Mouse (Mus musculus): ENCODE results near the gene Tfap2e. TPM values are rescaled to one million over a fixed set of nuclear protein-coding genes. Genes with fewer than 3 reads are reported as not detected.

Tfap2e gene
- not detected for polyA plus RNA-seq (2014; fragmentation: Illumina TruSeq; extraction: RNeasy Lipid Tissue Mini Kit (QIAGEN cat#74804); ENCODE audit: low replicate concordance)

DNA sequence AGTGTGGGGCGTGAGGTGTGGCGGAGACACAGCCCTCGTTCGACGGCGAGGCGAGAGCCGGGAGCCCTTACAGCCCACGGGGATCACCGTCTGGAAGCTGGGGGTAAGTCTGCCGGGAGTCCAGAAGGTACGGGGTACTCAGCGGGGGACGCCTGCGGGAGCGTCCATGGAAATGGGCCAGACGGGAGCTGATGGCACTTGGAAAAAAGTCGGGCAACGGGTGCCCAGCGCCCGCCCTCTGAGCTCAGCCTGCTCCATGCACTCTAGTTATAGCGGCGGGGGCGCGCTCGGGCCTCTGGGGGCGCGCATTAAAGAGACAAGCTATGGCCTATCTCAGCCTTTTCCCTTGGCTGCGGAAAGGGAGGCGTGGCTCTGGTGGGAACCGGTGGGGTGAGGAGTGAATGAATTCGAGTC lies at the start of gene Tfap2e:
Gene Tfap2e (minus strand): TSS at position 240 of the 414 bp plus-strand sequence.

DNA sequence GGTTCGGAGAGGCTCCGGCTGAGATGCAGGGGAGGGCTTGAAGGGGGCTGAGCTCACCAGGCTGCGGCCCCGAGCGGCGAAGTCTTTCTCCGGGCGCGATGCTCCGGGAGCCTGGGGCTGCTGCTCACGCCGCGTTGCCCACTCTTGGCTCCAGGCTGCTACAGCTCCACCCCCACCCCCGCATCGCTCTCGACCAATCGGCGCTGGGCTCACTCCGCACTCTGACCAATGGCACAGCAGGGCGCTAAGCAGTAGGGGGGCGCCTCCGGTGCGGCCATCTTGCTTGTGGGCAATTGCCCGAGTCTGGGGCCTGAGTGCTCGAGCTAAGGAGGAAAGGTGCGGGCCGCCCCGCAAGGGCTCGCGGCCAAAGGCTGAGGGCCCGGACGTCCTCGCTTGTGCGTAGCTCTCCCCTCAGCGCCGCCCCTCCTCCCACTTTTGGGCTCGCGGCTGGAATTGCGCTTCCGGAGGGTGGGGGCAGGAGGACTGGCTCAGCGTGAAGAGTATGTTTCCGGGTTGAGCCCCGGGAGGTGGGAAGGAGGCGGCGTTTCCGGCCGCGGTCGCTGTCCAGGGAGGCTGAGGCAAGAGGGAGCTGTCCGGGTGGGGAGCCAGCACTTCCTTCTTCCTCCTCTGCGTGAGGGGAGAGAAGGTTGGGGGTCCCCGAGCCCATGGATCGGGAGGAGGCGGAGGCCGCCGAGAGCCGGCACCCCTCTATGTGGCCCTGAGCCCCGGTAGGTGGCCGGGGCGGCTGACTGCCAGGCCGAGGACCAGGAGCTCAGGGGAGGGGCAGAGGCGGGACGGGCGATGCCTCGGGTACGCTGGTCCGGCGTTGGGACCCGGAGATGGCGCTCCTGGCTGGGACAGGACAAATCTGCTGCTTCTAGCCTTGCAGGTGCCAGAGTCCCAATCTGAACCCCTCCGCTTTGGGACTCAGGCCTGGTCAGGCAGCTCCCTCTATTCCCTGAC lies 17.5 kb upstream of the Tfap2e start, which contains the start of the genes Ncdn and AU040320:
Gene Ncdn (minus strand): TSS at position 171 of the 963 bp plus-strand sequence.
Gene AU040320 (plus strand): TSS at position 277 of the 963 bp plus-strand sequence.

DNA sequence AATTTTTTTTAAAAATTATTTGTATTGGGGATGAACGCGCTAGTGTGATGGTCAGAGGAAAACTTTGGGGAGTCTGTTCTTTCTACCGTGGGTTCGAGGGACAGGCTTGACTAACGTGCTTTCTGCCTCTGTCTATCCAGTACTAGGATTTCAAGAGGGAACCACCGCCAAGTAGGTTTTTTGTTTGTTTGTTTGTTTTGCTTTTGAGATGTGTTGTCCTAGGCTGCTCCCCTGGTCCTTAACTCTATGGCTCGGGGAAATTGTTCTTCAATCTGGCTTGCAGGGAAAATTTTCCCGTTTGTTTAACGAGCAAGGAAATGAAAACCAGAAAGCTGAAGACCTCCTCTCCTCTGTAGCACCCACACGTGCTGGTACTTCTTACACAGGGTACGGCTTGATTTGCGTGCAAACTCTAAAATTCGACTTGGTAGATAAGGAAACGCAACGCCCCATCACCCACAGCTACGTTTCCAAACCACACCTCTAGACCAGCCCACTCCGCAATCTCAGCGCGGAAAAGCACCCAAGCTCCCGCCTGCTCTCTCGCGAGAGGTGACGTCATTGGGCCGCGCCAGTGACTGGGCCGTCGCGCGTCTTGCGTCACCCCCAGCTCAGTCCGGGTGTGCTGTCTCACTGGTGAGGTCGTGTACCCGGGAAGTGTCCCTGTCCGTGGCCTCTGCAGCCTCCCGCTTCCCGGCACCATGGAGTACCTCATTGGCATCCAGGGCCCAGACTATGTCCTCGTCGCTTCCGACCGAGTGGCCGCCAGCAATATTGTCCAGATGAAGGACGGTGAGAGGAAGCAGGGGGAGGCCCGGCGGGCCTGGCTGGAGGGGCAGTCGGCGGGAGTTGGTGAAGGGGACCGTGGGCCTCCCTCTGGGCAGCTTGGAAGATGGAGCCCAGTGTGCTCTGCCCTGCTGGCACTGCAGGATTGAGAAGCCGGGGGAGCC lies 58.7 kb downstream of the Tfap2e start, which contains the start of gene Psmb2:
Gene Psmb2 (plus strand): TSS at position 577 of the 950 bp plus-strand sequence.

Other genes with a start within 250 kb of the Tfap2e start
- 3.9 TPM for gene Ago4, start 202.8 kb downstream of the Tfap2e start, polyA plus RNA-seq (2014; fragmentation: Illumina TruSeq; extraction: RNeasy Lipid Tissue Mini Kit (QIAGEN cat#74804); ENCODE audit: low replicate concordance)
- gene Clspn, start 179.3 kb downstream of the Tfap2e start, polyA plus RNA-seq (2014; fragmentation: Illumina TruSeq; extraction: RNeasy Lipid Tissue Mini Kit (QIAGEN cat#74804); ENCODE audit: low replicate concordance), result 3.3 TPM
- 1.2 TPM for gene 5730409E04Rik, start 126.4 kb downstream of the Tfap2e start, polyA plus RNA-seq (2014; fragmentation: Illumina TruSeq; extraction: RNeasy Lipid Tissue Mini Kit (QIAGEN cat#74804); ENCODE audit: low replicate concordance)
- 63.6 TPM for gene Psmb2, start 58.6 kb downstream of the Tfap2e start, polyA plus RNA-seq (2014; fragmentation: Illumina TruSeq; extraction: RNeasy Lipid Tissue Mini Kit (QIAGEN cat#74804); ENCODE audit: low replicate concordance)
- gene Ncdn, start 17.2 kb upstream of the Tfap2e start, polyA plus RNA-seq (2014; fragmentation: Illumina TruSeq; extraction: RNeasy Lipid Tissue Mini Kit (QIAGEN cat#74804); ENCODE audit: low replicate concordance), result 0.11 TPM
- gene AU040320, start 17.3 kb upstream of the Tfap2e start, polyA plus RNA-seq (2014; fragmentation: Illumina TruSeq; extraction: RNeasy Lipid Tissue Mini Kit (QIAGEN cat#74804); ENCODE audit: low replicate concordance), result 8.5 TPM
- 11.4 TPM for gene Zmym4, start 231.9 kb upstream of the Tfap2e start, polyA plus RNA-seq (2014; fragmentation: Illumina TruSeq; extraction: RNeasy Lipid Tissue Mini Kit (QIAGEN cat#74804); ENCODE audit: low replicate concordance)

Measured in small intestine, adult 10 weeks (tissue).